Mouse (Mus musculus) cerebellum, adult 9-10 months (tissue): ENCODE data around the gene Ralb.

Source experiments
- DNase-seq: peaks from one replicate; pipeline ENCODE4 v3.0.0; 2022

The Ralb gene

GRCm38 (mm10) chr1:119523369-119523768 is 18.8 kb upstream of the Ralb start:
- DNase-seq = no peak

- DNase-seq = no peak
Observed at GRCm38 (mm10) chr1:119522726-119523125, 18.1 kb upstream of the Ralb start.

GRCm38 (mm10) chr1:119521681-119522080 is 17.1 kb upstream of the Ralb start:
- DNase-seq = no peak

GRCm38 (mm10) chr1:119521029-119521428 is 16.4 kb upstream of the Ralb start:
- DNase-seq = no peak

- DNase-seq = no peak
Observed at GRCm38 (mm10) chr1:119519286-119519685, 14.7 kb upstream of the Ralb start.

GRCm38 (mm10) chr1:119518786-119519185 is 14.2 kb upstream of the Ralb start:
- DNase-seq = no peak

- no peak for DNase-seq
Observed at GRCm38 (mm10) chr1:119518060-119518459, 13.5 kb upstream of the Ralb start.

GRCm38 (mm10) chr1:119510857-119511256 is 6.3 kb upstream of the Ralb start:
- no peak for DNase-seq

GRCm38 (mm10) chr1:119510409-119510808 is 5.8 kb upstream of the Ralb start:
- no peak for DNase-seq

GRCm38 (mm10) chr1:119509474-119509873 is 4.9 kb upstream of the Ralb start:
- no peak for DNase-seq

GRCm38 (mm10) chr1:119508548-119508947 is 4.0 kb upstream of the Ralb start:
- DNase-seq = no peak

- no peak for DNase-seq
Observed at GRCm38 (mm10) chr1:119505951-119506350, 1.4 kb upstream of the Ralb start.

GRCm38 (mm10) chr1:119503808-119504207 is 786 bp downstream of the Ralb start:
- DNase-seq = no peak

- DNase-seq = no peak
Observed at GRCm38 (mm10) chr1:119503181-119503580, 1.4 kb downstream of the Ralb start.

- DNase-seq = no peak
Observed at GRCm38 (mm10) chr1:119502729-119503128, 1.9 kb downstream of the Ralb start.

GRCm38 (mm10) chr1:119501881-119502280 is 2.7 kb downstream of the Ralb start:
- no peak for DNase-seq

- DNase-seq = no peak
Observed at GRCm38 (mm10) chr1:119499456-119499855, 5.1 kb downstream of the Ralb start.

GRCm38 (mm10) chr1:119498536-119499231 is 5.9 kb downstream of the Ralb start:
- DNase-seq = no peak

GRCm38 (mm10) chr1:119497346-119498004 is 7.1 kb downstream of the Ralb start:
- no peak for DNase-seq

GRCm38 (mm10) chr1:119495396-119495775 is 9.2 kb downstream of the Ralb start:
- DNase-seq = peak; percentile 90

GRCm38 (mm10) chr1:119494712-119495395 is 9.7 kb downstream of the Ralb start:
- DNase-seq = peak; percentile 60

- peak; percentile 52 for DNase-seq
Observed at GRCm38 (mm10) chr1:119494024-119494711, 10.4 kb downstream of the Ralb start.

GRCm38 (mm10) chr1:119492505-119492904 is 12.1 kb downstream of the Ralb start:
- DNase-seq = no peak
